Mouse (Mus musculus) left cerebral cortex, postnatal 25 days (tissue): ENCODE results near the gene Kndc1. TPM values are rescaled to one million over a fixed set of nuclear protein-coding genes. Genes with fewer than 3 reads are reported as not detected.
A peak's percentile ranks its signal among the peaks of the same experiment; 100 is the strongest.

Experiments used
- DNase-seq, 2 experiments: peaks; one replicate each; pipeline ENCODE4 v3.0.0; 2022; ENCODE audit warnings: low spot score in 2 of 2, mixed read lengths in 1 of 2
- intact Hi-C: fragments of 180-260 bp; cut with DNase I; formaldehyde crosslinking; loops from one replicate; pipeline ENCODE4 v1.15.1; 2025
- total RNA-seq, 2 experiments: library from RNA; stranded (reverse); gene quantifications; 2 replicates each; pipeline ENCODE4 v1.2.3; 2021

Kndc1 gene
- 10 to 100 TPM; 54.4 to 58.6 TPM for total RNA-seq

DNA sequence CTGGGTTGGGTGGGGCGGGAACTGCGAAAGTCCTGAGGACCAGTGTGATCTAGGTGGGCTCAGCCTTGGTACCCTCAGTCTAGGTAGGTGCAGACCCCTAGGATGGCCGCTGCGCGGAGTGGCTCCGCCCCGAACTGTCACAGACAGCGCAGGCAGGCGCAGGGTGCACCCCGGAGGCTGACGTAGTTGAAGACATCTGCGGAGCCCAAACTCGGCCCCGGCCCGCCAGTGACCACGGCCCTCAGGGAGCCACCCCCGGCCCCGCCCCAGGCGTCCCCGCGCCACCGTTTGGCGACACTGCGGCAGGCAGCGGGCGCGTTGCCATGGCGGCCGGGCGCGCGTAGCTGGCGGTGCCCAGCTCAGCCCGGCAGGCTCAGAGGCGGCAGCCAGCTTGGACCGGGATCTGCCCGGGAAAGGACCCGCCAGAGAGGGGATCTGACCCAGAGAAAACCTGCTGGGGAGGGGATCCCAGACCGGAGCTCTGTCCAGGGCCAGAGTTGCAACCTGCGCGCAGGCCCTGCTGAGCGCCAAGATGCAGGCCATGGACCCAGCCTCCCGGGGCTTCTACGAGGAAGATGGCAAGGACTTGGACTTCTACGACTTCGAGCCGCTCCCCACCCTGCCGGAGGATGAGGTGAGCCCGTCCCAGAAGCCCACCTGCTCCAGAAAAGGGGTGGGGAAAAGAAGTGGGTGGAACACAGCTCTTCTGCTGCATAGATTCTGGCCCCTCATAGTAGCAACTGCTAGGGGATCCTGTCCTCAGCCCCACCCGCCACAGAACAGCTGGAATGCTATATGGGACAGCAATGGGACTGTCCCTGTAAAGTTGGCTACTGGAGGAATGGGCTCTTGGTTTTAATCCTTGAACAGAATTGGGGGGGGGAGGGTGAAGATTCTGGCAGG, at the start of gene Kndc1:
Gene Kndc1 (plus strand): TSS at position 42 of the 903 bp plus-strand sequence.
- peak; percentile 76 to 77 for DNase-seq
- intact Hi-C loops = no loop called here

DNA sequence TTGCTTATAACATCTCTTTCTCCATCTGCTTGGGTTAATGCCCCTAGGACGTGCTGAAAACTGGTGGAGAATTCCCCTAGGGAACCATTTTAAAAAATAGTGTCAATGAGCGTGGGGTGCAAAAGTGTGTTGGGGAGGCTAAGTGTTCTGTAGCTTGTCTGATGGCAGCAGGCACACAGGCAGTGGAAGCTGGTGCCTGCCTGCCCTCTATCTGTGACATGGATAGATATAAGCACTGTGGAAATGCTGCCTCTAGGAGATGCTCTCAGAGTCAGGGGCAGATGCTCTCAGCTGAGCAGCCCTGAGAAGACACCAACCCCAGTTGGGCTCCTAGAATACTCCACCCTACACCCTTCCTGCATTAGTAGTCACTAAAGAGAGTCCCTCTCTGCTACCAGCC, 49.4 kb upstream of the Kndc1 start:
- DNase-seq = peak in 1 of 2 experiments; percentile 28

DNA sequence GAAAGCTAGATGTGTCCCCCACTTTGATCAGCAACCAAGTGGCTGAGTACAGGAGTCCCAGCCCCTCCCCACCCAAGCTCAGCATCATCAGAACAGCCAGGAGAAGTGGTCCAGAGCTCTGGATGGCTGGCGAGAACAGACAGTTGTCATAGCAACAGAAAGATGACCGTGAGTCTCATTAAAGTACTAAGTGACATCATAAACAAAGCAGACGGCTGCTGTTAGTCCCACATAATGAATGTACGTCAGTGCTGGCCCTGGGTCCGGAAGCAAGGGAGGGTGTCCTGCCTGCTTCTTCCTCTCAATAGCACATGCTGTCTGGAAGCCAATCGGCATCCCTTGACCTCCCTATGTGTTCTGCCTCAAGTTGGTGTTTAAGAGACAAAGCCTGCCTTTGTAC, 44.3 kb upstream of the Kndc1 start:
- intact Hi-C loops = no loop called here
- DNase-seq = peak in 1 of 2 experiments; percentile 73

More for the DNA sequence above, 49.4 kb upstream of the Kndc1 start:
- intact Hi-C loops = no loop called here

DNA sequence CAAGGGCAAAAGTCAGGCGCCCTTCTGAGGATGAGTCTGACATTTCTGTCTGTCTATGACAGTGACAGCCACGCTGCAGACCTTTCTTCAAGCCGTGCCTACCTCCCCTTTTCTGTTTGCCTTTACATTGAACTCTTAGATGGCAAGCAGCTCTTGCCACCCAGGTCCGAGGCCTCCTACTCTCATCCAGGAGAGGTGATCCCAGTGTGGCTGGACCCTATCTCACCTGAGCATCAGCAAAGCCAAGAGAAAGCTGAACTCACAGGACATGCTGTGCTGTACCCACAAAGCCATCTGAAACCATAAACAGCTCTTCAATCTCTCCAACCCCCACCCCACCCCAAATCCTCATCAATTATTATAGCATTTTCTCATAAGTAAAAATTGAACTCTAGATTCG, 43.8 kb upstream of the Kndc1 start:
- no peak for DNase-seq
- intact Hi-C loops = no loop called here

DNA sequence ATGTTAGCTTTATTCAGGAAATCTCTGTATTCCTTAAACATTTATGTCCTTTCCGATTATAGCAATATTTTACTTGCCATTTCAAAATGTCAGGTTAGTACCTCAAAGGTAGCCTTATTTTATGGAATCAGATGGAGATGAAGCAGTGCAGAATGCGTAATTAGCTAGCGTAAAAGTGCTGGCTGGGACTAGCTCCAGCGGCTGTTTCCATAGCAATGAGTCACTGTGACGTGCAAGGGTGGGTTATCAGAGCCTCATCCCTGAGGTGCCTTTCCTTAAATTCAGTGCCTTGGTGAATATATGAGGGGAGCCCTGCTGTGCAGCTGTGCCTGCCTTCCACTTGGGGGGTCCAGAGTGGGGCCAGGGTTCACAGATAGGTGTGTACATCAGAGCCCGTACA, 43.4 kb upstream of the Kndc1 start:
- intact Hi-C loops = no loop called here
- DNase-seq = peak; percentile 54 to 89

DNA sequence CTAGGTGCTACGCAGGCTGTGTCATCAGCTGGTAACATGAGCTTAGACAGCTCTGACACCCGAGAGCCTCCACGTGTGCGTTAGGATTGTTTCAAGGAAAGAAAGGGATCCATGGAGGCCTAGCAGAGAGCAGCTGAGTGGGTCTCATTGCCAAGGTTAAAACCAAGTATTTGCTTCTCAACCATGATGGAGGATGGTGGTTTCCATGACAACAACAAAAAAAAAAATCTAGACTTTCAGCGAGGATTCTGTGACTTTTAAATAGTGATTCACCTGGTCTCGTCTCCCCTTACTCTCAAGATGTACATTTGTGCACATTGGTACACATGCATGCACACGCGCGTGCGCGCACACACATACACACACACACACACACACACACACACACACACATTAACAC, 39.2 kb upstream of the Kndc1 start:
- intact Hi-C loops = no loop called here
- no peak for DNase-seq

DNA sequence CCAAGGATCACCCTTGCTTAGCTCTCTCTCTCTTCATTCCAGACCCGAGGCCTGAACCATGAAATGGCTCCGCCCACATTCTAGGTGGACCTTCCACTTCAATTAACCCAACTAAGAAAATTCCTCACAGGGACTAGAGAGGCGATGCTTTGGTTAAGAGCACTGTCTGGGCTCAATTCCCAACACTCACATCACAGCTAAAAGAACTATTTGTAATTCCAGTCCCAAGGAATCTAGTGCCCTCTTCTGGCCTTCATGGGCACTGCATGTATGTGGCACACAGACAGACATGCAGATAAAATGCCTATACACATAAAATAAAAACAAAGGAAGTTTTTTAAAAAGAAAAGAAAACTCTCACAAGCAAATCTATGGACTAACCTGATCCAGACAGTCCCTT, 33.1 kb upstream of the Kndc1 start:
- DNase-seq = peak; percentile 80 to 91
- intact Hi-C loops = loop anchor here (1.0 kb wide), 2 partner anchors 158 to 213 kb away; no protein-coding TSS in a partner anchor

DNA sequence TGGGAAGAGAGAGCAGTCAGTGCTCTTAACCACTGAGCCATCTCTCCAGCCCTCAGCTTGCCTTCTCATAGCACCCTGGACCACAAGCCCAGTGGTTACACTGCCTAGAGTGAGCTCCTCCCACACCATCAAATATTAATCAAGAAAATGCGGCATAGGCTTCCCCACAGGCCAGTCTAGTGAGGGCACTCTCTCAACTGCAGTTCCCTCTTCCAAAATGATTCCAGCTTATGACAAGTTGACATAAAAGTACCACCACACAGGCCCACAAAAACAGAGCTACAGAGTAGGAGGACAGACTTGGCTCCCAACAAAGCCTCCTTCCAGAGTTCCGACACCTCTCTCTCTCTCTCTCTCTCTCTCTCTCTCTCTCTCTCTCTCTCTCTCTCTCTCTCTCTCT, 31.4 kb upstream of the Kndc1 start:
- intact Hi-C loops = no loop called here
- DNase-seq = peak in 1 of 2 experiments; percentile 53

DNA sequence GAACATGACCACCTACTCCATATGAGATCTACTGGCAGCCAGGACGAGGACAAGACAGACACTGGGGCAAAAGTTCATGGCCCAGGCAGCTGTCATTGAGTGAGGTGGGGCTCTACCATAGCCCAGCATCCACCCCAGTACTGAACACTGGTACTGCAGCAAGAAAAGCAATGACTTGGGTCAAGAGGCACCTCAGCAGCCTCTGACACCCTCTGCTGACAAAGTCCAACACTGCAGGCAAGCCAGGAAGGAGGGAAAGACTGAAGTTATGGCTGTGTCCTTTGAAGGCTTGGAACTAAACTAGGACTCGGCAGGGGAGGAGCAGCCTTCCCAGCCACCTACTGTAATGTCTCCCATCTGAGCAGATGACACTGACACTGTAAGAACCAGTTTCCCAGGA, 30.2 kb upstream of the Kndc1 start:
- intact Hi-C loops = no loop called here
- no peak for DNase-seq

DNA sequence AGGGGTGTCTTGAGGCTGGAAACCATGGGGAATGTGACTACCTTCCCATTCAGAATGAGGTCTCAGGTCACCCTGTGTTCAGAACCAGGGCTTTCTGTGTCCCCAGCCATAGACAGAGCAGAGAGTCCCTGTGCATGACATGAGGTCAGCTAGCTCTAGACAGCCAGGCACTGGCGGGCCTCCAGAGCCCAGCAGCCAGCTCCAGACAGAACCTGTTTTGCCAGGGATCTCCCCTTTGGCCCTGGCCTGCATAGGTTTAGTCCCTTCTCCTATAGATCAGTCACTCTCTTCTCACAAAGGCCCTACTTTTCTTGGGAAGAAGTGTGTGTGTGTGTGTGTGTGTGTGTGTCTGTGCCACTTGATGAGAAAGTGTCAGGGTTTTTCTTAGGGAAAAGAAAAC, 29.6 kb upstream of the Kndc1 start:
- no peak for DNase-seq
- intact Hi-C loops = no loop called here

DNA sequence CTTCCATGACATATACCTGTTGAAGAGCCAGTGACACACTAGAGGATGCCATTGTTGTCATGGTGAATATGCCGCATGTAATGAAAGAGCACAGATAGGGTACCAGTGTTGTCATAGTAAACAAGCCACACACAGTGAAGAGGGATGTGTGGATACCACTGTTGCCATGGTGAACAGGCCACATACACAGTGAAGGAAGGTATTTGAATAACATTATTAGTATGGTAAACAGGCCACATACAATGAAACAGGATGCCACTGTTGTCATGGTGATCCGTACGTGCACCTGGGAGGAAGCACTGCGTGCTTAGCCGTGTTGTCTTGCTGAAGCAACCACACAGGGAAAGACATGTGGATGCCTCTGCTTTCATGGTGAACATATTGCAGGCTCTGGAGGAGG, 23.5 kb upstream of the Kndc1 start:
- DNase-seq = no peak
- intact Hi-C loops = no loop called here

DNA sequence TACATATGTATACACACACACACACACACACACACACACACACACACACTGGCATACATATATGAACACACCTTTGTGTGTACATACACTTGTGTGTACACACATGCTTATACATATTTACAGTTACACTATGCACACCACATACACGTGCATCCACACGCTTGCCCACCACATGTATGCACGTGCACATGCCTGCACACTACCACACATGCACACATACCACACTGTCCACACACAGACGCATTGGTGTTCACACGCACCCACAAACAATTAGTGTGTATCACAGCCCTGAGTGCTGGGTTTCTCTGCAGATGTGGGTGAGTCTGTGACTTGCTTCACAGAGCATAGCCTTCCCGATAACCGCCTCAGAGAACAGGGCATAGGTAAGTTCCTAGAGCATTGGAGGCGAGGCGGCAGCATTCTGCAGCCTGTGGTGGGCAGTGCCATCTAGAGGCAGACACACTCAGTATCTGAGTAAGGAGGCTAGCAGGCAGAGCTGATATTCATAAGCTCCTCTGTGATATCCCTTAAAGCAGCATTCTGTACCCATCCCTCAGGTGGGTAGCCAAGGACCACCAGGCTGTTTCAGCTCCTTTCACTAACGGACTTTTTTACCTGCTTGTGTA, 17.2 kb upstream of the Kndc1 start:
- DNase-seq = peak; percentile 63 to 77
- intact Hi-C loops = loop anchor here (5.0 kb wide), 2 partner anchors 175 to 230 kb away; no protein-coding TSS in a partner anchor

DNA sequence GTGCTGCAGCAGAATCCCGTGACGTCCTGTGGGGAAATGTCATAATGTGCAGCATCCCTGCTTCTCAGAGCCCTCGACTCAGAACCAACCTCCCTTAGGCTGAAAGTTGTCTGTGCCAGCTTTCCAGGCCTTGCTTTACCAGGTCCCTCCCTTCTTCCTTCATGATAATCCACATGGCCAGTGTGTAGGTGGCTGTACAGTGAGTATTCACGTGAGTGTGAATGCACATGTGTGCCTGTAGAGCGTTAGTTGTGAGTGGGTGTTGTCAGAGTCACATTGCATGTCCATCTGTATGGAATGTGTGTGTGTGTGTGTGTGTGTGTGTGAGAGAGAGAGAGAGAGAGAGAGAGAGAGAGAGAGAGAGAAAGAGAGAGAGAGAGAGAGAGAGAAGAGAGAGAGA, 16.4 kb upstream of the Kndc1 start:
- DNase-seq = peak in 1 of 2 experiments; percentile 61
- intact Hi-C loops = loop anchor here (5.0 kb wide), 2 partner anchors 176 to 231 kb away; no protein-coding TSS in a partner anchor

DNA sequence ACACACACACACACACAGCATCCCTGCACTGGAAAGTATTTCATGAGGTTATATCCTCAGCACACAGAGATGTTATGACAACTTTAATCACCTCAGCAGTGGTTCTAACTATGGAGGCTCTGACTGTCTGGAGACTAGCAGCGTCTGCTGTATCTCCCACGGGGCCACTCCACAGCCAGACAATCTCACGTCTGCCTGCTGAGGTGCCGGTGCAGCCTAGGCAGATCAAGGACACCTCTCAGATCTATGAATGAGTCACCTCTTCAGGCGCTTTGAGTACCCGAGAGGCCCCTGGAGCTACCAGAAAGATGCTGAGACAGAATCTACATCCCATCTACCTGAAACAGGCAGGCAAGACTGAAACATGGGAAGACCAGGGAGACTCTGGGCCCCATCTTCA, 15.9 kb upstream of the Kndc1 start:
- DNase-seq = peak in 1 of 2 experiments; percentile 45
- intact Hi-C loops = loop anchor here (5.0 kb wide), 2 partner anchors 176 to 231 kb away; no protein-coding TSS in a partner anchor

DNA sequence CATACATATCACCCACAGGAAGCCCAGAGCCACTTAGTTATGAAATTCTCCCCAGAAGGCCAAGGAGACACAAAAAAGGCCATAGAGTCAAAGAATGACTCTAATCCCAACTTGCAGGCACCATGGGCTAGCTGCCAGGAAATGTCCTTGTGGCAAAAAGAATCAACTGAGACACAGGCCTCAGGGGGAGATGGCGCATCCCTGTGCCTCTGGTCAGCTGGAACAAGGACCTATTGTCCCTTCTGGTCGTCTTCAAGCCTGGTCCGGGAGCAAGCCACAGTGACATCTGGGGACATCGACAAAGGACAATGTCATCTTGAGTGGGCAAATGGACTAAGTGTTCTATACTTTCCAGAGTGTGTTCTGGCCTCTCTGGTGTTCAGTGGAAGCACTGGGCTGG, 11.0 kb upstream of the Kndc1 start:
- no peak for DNase-seq

DNA sequence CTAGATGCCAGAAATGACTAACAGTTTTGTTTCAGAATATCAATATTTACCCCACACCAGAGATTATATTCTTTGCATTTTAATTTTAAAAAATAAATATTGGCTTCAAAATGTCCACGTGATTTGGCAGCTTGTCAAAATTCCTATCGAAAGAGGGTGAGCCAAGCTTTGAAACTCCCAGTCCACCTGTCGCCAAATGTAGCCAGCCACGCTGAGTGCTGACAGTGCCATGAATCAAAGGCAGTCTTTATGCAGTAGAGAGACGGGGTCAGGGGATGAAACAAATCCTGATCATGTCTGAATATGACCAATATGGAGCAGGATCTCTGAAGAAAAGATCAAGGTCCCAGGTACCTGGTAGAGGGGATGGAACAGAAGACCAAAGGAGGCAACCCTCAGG, 2.7 kb upstream of the Kndc1 start:
- DNase-seq = no peak
- intact Hi-C loops = no loop called here

More for the DNA sequence above, 11.0 kb upstream of the Kndc1 start:
- intact Hi-C loops = no loop called here

DNA sequence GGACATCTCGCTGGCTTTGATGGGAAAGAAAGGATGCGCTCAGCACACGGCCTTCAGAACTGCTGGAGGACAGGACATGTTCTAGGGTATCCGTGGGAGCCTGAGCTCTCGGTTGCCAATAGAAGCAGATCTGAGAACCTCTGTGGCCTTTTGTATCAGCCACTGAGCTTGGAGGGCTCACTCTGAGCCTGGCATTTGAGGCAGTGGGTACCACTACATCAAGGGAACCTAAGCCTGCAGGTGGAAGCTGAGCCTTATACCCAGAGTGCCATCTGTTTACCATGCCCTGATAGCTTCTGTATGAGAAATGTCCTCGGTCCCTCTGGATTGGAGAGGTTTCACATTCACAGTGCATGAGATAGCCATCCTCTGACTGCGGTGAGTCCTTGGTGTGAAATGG, 1.8 kb downstream of the Kndc1 start:
- no peak for DNase-seq
- intact Hi-C loops = no loop called here

DNA sequence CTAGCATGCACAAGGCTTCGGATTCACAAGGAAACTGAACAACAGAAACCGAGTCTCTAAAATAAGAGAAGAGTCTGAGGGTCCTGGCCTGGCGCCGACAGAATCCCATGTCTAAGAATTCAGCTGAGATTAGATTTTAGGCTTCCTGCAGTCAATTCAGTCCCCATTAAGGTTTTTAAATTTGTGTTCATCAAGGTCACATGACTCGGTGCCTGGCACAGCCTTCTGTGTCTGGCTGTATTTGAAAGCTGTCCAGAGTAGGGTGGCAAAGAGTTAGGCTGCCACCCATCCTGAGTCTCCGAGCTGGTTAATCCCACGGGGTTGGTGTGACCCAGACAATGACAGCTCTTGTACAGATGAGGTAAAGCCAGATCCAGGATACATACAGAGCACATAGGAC, 2.3 kb downstream of the Kndc1 start:
- no peak for DNase-seq
- intact Hi-C loops = no loop called here

DNA sequence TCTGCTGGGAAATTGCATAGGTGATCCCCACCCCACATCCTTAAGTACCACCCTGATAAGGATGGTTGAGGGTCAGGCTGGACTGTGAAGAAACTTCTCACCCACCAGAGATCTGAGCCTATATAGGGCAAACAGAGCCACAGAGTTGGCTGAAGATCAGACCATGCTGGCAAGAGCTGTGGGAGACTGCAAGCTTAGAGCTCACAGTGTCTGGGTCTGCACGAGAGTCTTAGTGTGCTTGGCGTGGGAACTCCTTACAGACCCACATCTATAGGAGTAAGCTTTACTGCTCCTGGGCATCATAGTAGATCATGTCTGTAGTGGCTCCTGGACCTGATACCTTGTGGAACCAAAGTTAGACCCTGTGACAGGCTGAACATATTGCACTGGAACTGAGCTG, 4.1 kb downstream of the Kndc1 start:
- no peak for DNase-seq
- intact Hi-C loops = no loop called here

DNA sequence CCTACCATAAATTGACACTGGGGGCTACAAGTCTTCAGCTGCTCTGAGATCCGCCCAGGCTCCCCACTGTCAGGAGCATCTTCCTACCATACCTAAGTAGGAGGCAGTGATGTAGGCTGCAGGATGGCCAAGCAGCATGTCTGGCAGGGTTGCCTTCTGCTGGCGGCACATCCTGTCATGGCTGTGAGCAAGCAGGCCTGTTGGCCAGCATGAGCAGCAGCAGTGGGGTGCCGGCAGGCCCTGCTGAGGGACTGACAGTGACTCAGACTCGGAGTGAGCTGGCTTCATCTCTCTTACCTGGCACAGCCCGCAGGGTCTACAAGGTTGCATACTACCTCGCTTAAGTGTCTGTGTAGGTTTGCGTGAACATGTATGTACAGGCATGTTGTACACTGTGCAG, 5.0 kb downstream of the Kndc1 start:
- DNase-seq = peak in 1 of 2 experiments; percentile 76
- intact Hi-C loops = no loop called here

DNA sequence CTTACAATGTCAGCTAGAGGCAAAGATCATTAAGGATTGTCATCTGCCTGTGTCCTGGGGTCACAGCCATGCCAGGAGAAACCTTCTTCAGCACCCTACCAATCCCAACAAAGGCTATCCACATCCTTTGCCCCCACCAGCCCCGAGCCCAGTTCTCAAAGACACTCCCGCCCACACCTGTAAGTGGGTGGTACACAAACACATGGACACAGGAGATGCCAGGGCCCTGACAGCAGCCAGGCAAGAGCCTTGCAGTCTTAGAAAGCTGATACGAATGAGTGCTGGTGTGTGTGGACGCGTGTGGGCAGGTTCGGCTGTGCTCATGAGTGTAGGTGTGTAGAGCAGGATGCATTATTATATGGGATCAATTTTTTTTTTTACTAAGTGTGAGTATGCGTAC, 6.0 kb downstream of the Kndc1 start:
- no peak for DNase-seq
- intact Hi-C loops = no loop called here
